Mouse (Mus musculus) bone marrow, adult 2 months (tissue): ENCODE results near the gene 9130230L23Rik. TPM values are rescaled to one million over a fixed set of nuclear protein-coding genes. Genes with fewer than 3 reads are reported as not detected.
A peak's percentile ranks its signal among the peaks of the same experiment; 100 is the strongest.

Experiments
- H3K27ac ChIP-seq: fragments of 200-500 bp; 2 replicates; pipeline ENCODE4 v1.5.1; 2012; ENCODE audit warnings: low read depth, mild to moderate bottlenecking, control low read depth, inconsistent platforms, low read length; ENCODE audit not compliant: control insufficient read depth, poor library complexity, insufficient read depth
- H3K4me1 ChIP-seq: fragments of 200-500 bp; 2 replicates; pipeline ENCODE4 v1.6.1; 2011; ENCODE audit warnings: low read length; ENCODE audit not compliant: control insufficient read depth, insufficient read depth
- H3K4me3 ChIP-seq: fragments of 200-500 bp; replicated peaks from 2 replicates; pipeline ENCODE3; 2011; ENCODE audit warnings: mild to moderate bottlenecking, low read depth, low read length, control low read depth; ENCODE audit not compliant: control insufficient read depth
- CTCF ChIP-seq: fragments of 200-500 bp; IDR thresholded peaks from 2 replicates; pipeline ENCODE4 v1.5.1; 2011; ENCODE audit warnings: low read length, control low read depth; ENCODE audit not compliant: control insufficient read depth, insufficient read depth
- POLR2A ChIP-seq: fragments of 200-500 bp; IDR thresholded peaks from 2 replicates; pipeline ENCODE4 v1.6.1; 2011; ENCODE audit warnings: low read depth, mild to moderate bottlenecking, control low read depth, low read length, borderline replicate concordance; ENCODE audit not compliant: control insufficient read depth
- WGBS: fragments of 180-500 bp; shearing (Covaris S2); methylation state at CpG from one replicate; pipeline ENCODE4 v1.1.7; 2018; 5-methylcytosine and 5-hydroxymethylcytosine counted together
- polyA plus RNA-seq: library from polyadenylated mRNA; stranded (reverse); fragments of >200 nt; gene quantifications from 2 replicates; pipeline ENCODE4 v1.2.4, GENCODE M21; 2011; ENCODE audit warnings: low replicate concordance; ENCODE audit not compliant: missing spikeins, insufficient read depth, insufficient read length

9130230L23Rik gene
- polyA plus RNA-seq, 1 experiment: not detected

DNA sequence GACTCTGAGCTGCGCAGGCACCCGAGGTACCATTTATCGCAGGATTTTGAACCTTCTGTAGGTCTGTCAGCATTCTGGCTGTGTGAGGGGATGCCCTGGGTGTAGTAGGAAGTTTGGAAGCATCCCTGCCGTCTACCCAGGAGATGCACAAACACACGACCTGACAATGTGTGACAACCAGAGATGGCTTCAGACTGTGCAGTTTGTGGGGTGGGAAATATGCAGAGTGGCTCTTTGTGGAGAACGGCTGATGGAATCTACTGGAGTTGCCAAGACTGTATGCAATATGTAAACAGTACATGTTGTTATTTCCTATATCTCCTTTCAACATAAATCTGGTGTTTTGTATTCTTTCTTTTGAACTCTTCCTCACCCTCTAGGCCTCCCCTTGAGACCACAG is 33.0 kb upstream of the 9130230L23Rik start:
- no peak overlapping the region for H3K27ac ChIP-seq
- WGBS: 85% methylated on average over 6 of the region's 6 CpGs
- H3K4me3 ChIP-seq: no peak overlapping the region
- H3K4me1 ChIP-seq: no peaks in the 10 kb centered on the region
- TF ChIP-seq POLR2A (no peak), CTCF (no peak)

DNA sequence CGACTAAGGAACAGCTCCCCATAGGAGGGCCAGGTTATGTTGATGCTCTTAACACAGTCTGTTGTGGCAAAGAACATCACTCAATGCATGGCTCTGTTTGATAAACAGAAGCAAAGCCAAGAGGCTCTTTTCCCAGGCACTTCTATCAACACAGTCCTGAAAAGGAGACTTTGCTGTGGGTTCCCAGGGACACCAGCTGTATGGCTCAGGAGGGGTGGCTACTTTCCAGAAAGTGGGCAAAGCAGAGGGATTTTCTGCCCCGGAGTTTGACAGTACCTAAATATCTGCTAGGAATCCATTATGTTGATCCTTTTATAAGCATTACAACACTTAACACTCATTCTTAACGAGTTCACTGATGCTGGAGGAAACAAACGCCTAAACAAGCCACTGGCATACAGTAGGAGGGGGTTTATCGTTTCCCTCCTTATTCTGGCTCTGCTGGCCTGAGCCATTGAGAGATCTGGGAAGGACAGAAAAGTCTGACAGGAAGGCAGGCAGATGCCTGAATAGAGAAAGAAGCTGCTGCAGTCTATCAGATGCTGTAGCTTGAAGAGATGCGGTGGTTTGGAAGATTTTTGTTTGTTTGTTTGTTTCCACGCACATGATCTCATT is 32.5 kb upstream of the 9130230L23Rik start:
- Histone ChIP-seq H3K4me1 (no peaks in the 10 kb centered on the region), H3K4me3 (no peak overlapping the region), H3K27ac (no peak overlapping the region)
- 78% methylated on average over 7 of the region's 7 CpGs for WGBS
- no peak for TF ChIP-seq POLR2A
- no peak for TF ChIP-seq CTCF

DNA sequence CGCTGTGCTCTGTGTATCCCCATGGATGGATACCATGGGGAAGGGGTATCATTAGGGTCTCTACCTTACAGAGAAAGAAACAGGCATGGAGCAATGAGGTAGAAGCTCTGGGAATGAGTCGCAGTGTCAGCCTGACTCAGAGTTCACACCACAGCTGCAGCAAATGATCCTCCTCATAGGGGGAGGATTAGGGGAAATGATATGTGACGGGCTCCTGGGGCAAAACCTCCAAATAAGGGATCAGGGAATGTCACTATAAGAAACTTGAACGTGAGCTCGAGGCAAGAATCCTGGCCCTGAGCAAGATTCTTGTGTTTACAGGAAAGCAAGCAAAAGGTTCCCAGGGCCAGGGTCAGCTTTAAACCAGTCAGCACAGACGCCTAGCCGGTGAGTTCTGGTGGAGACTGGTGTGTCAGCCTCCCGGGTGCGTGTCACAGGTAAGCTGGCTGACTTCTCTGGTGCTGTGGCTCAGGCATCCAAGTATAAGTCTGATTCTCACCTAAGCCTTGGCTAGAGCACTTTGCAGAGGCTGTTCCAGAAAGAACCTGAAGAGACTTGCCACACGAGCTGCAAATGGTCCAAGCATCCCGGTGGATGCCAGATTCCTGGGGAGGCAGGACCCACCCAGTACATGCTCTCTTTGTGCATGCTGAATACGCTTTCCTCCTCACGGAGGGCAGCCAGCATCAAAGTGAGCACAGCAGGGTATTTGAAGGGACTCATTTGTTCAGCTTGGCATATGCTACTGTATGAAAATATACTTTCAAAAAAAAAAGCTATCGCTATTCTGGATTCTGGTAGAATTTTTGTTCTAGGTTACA is 30.5 kb upstream of the 9130230L23Rik start:
- TF ChIP-seq POLR2A (no peak), CTCF (no peak)
- H3K4me3 ChIP-seq: no peak overlapping the region
- H3K27ac ChIP-seq: no peak overlapping the region
- H3K4me1 ChIP-seq: no peaks in the 10 kb centered on the region
- WGBS: 83% methylated on average over 14 of the region's 14 CpGs

DNA sequence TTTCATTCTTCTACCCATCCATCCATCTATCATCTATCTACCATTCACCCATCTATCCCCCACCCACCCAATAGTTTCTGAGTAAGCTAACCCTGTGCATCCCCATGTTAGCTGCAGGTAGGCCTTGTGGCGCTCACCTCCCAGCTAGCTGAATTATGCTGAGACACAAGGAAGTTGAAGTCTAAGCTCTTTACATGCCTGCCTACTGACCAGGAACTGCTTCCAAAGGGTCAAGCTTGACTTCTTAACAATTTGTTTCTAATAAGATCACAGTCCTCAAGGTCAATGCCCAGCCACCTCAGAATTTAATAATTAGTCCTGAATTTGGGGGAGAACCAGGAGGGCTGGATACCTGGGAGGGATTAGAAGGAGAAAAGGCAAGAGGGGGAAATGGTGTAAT is 28.7 kb upstream of the 9130230L23Rik start:
- no peak overlapping the region for H3K27ac ChIP-seq
- 89% methylated on average over 1 of the region's 1 CpGs for WGBS
- TF ChIP-seq CTCF (no peak), POLR2A (no peak)
- H3K4me3 ChIP-seq: no peak overlapping the region
- no peaks in the 10 kb centered on the region for H3K4me1 ChIP-seq

DNA sequence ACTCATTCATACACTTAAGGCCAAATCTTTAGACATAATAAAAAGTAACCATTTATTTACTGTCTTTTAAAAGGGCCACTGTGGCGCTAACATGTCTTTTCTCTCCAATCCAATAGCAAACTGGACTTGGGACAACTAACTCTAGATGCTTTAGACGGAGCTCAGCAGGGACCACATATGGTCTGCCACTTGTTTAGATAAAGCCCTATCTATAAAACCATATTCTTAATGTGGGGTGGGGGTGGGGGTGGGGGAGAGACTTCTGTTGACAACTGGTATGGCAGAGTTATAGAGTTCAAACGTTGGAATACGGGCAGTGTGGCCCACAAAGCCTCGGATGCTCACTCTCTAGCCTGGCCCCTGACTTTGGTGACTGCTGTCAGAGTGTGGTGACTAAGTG is 27.6 kb upstream of the 9130230L23Rik start:
- Histone ChIP-seq H3K27ac (no peak overlapping the region), H3K4me1 (no peaks in the 10 kb centered on the region), H3K4me3 (no peak overlapping the region)
- 66% methylated on average over 5 of the region's 5 CpGs for WGBS
- TF ChIP-seq CTCF (no peak), POLR2A (no peak)

DNA sequence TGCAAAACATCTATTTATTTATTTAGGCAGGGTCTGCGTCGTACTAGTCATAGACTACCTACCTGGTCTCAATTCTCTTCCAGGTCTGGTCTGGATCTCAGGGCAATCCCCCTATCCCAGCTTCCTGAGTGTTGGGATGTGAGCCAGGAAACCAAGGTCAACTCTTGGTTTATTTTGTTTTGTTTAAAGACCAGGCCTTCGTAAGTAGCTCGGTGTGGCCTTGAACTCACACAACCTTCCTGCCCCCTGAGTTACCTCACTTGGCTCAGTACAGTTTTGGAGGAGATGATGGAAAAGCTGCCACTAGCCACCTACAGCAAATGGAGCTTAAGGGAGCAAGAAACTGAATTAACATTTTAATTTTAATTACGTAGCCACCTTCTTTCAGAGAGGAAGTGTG is 24.1 kb upstream of the 9130230L23Rik start:
- 86% methylated on average over 5 of the region's 5 CpGs for WGBS
- no peaks in the 10 kb centered on the region for H3K4me1 ChIP-seq
- no peak overlapping the region for H3K27ac ChIP-seq
- H3K4me3 ChIP-seq: no peak overlapping the region
- TF ChIP-seq POLR2A (no peak), CTCF (no peak)

DNA sequence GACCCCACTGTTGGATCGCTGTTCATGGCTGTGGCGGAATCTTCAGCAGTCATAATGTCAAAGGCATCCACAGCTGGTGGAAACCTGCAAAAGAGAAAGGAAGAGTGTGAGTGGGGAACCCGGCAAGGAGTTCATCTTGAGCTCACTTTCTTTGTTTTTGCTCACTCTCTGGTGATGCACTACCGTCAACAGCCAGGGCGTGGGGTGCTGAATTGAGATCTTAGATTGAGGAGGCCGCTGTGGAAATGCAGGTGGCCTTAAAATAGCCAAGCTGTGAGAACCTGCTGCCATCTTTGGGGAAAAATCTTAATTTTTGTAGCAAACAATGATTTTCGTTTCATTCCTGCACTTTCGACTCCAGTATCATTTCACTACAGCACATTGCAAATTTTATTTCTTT is 23.1 kb upstream of the 9130230L23Rik start:
- Histone ChIP-seq H3K4me3 (no peak overlapping the region), H3K27ac (no peak overlapping the region), H3K4me1 (no peaks in the 10 kb centered on the region)
- TF ChIP-seq POLR2A (no peak), CTCF (no peak)
- WGBS: 91% methylated on average over 8 of the region's 8 CpGs

DNA sequence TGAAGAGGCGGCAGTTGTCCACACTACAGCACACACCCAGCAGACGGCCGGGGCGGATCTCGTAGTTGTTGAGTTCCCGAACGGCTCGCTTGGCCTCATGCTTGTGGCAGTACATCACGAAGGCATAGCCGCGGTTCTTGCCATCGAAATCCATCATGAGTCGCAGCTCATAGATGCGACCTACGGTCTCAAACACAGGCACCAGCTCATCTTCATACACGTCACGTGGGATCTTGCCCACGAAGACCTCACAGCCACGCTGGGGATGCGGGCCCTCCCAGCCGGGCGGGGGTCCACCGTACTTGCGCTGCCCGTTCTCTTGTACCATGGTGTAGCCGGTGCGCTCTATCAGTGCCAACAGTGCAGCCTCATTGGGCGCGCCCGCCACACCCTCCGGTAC is 22.7 kb upstream of the 9130230L23Rik start:
- TF ChIP-seq POLR2A: no peak
- TF ChIP-seq CTCF: no peak
- H3K27ac ChIP-seq: no peak overlapping the region
- H3K4me3 ChIP-seq: no peak overlapping the region
- H3K4me1 ChIP-seq: no peaks in the 10 kb centered on the region
- WGBS: 95% methylated on average over 31 of the region's 31 CpGs

DNA sequence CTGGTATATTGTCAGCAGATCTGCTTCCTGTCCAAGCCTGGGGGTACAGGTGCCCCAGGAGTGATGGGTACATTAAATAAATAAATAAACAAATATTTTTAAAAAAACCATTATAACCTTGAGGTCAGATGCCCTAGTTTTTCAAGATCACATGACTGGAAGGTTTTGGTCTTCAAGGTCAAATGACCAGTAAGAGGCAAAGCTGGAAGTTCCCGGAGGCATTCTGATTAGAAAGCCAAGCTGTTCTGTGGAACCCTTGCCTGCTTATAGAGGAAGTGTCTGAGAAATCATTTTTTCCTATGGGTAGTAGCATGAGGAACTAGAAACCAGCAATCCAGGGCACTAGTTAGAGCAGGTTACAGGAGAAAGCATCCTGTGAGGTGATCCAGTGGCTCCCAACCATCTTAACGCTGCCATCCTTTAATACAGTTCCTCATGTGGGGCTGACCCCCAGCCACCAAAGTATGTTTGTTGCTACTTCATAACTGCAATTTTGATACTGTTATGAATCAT is 11.4 kb upstream of the 9130230L23Rik start:
- no peak for TF ChIP-seq POLR2A
- TF ChIP-seq CTCF: no peak
- 0 out of 2 replicates have a peak overlapping the region, but pooled peaks have one; percentile 27 for H3K27ac ChIP-seq
- peaks cover 2% of the 10 kb centered on the region; the same call in 1 of the 2 replicates for H3K4me1 ChIP-seq
- H3K4me3 ChIP-seq: no peak overlapping the region
- 63% methylated on average over 2 of the region's 2 CpGs for WGBS
